Comparison of ENCODE assay signal across 7 mouse cellular contexts in the genomic region with DNA sequence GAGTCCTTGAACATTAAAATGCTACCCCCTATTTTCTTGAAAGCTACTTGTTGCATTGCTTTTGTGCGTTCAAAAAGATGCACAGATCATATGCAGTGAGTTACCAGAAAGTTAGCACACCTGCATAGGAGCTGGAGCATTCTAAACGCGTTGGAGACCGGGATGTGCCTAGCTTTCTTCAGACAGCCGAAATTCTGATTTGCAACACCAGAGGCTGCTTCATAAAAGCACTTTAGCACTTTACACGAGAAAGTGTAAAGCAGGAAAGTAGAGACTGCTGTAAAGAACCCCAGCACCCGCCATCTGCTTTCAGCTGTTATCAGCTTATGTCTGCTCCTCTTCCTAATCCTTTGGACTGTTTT. TPM values are rescaled to one million over a fixed set of nuclear protein-coding genes. Genes with fewer than 3 reads are reported as not detected.
DNase-seq lines count a peak whose midpoint lies in the region; ATAC-seq and TF ChIP-seq lines count a peak whose summit lies in the region.

No protein-coding gene starts in this region.

- no peak for DNase-seq in lung, postnatal 0 days (ENCODE audit: low spot score)
- DNase-seq in lung, postnatal 4 days, result no peak
- no peak for DNase-seq in forebrain, embryonic 10.5 days (ENCODE audit: extremely low spot score, low spot score)
- DNase-seq in right cerebral cortex, adult 2 months (ENCODE audit: low spot score in 2 of 2), result no peak
- DNase-seq in spleen, adult 12 weeks (ENCODE audit: low spot score), result no peak

- H3K27ac ChIP-seq in lung, postnatal 0 days (ENCODE audit: low read length), result peak overlapping the region; percentile 78
- peak overlapping the region; percentile 90 for H3K27ac ChIP-seq in forebrain, embryonic 10.5 days
- H3K27ac ChIP-seq in limb, embryonic 15.5 days, result peak overlapping the region; percentile 85
- H3K27ac ChIP-seq in stomach, embryonic 14.5 days (ENCODE audit: low read length), result peak overlapping the region; percentile 87

- ATAC-seq in lung, postnatal 0 days, result peak; percentile 34
- peak; percentile 3; the same call in 1 of the 2 replicates for ATAC-seq in limb, embryonic 15.5 days (ENCODE audit: insufficient number of reproducible peaks, low FRiP score, low TSS enrichment, low read depth)
- no peak for ATAC-seq in stomach, embryonic 14.5 days (ENCODE audit: insufficient number of reproducible peaks, insufficient read depth, low FRiP score, low read depth)

- TF ChIP-seq EP300 in lung, postnatal 0 days (IDR thresholded peaks at IDR 0.05), result peak; percentile 38; the same call in 1 of the 2 replicates

- H3K9ac ChIP-seq in lung, postnatal 0 days (replicated peaks; ENCODE audit: low read depth), result 0 out of 2 replicates have a peak overlapping the region, but pooled peaks have one; percentile 39
- 0 out of 2 replicates have a peak overlapping the region, but pooled peaks have one; percentile 18 for H3K9ac ChIP-seq in limb, embryonic 15.5 days
- H3K9ac ChIP-seq in stomach, embryonic 14.5 days (replicated peaks; ENCODE audit: low read depth, low read length), result no peak overlapping the region; the same call in 1 of the 2 replicates

- no peaks in the 10 kb centered on the region for H3K9me3 ChIP-seq in lung, postnatal 0 days (ENCODE audit: low read length)
- H3K9me3 ChIP-seq in forebrain, embryonic 10.5 days, result no peaks in the 10 kb centered on the region
- no peaks in the 10 kb centered on the region for H3K9me3 ChIP-seq in limb, embryonic 15.5 days
- H3K9me3 ChIP-seq in stomach, embryonic 14.5 days (ENCODE audit: control insufficient read depth, low read depth, low read length), result no peaks in the 10 kb centered on the region

- no peaks in the 10 kb centered on the region for H3K4me1 ChIP-seq in lung, postnatal 0 days (ENCODE audit: insufficient read depth, low read depth, low read length)
- H3K4me1 ChIP-seq in forebrain, embryonic 10.5 days, result peaks cover 11% of the 10 kb centered on the region
- H3K4me1 ChIP-seq in limb, embryonic 15.5 days, result peaks cover 5% of the 10 kb centered on the region; the same call in 1 of the 2 replicates
- H3K4me1 ChIP-seq in stomach, embryonic 14.5 days (ENCODE audit: control insufficient read depth, insufficient read depth, low read length), result peaks cover 9% of the 10 kb centered on the region; the same call in 1 of the 2 replicates

- no peaks in the 10 kb centered on the region for H3K36me3 ChIP-seq in lung, postnatal 0 days (ENCODE audit: insufficient read depth, low read length)
- peaks cover 64% of the 10 kb centered on the region for H3K36me3 ChIP-seq in forebrain, embryonic 10.5 days (replicated peaks)
- peaks cover 31% of the 10 kb centered on the region for H3K36me3 ChIP-seq in limb, embryonic 15.5 days
- peaks cover 12% of the 10 kb centered on the region for H3K36me3 ChIP-seq in stomach, embryonic 14.5 days (ENCODE audit: control insufficient read depth, insufficient read depth, low read length)

- H3K4me3 ChIP-seq in lung, postnatal 0 days (ENCODE audit: low read depth, low read length), result peak overlapping the region; percentile 45
- peak overlapping the region; percentile 55 for H3K4me3 ChIP-seq in forebrain, embryonic 10.5 days
- H3K4me3 ChIP-seq in limb, embryonic 15.5 days, result peak overlapping the region; percentile 46
- peak overlapping the region; percentile 38 for H3K4me3 ChIP-seq in stomach, embryonic 14.5 days (ENCODE audit: low read depth, low read length)

- H3K4me2 ChIP-seq in lung, postnatal 0 days (replicated peaks; ENCODE audit: low read depth, low read length), result peak overlapping the region; percentile 61
- H3K4me2 ChIP-seq in limb, embryonic 15.5 days, result peak overlapping the region; percentile 69
- H3K4me2 ChIP-seq in stomach, embryonic 14.5 days (replicated peaks; ENCODE audit: low read depth, low read length), result peak overlapping the region; percentile 61

- H3K27me3 ChIP-seq in lung, postnatal 0 days (replicated peaks; ENCODE audit: insufficient read depth, low read length), result no peaks in the 10 kb centered on the region
- no peaks in the 10 kb centered on the region for H3K27me3 ChIP-seq in forebrain, embryonic 10.5 days (ENCODE audit: poor library complexity, severe bottlenecking)
- H3K27me3 ChIP-seq in limb, embryonic 15.5 days, result no peaks in the 10 kb centered on the region
- no peaks in the 10 kb centered on the region for H3K27me3 ChIP-seq in stomach, embryonic 14.5 days (ENCODE audit: control insufficient read depth, insufficient read depth, low read length)

- no peak for TF ChIP-seq CTCF in lung, postnatal 0 days (IDR thresholded peaks at IDR 0.05)

- WGBS in lung, postnatal 0 days, result 6% methylated on average over 7 of the region's 7 CpGs
- 23% methylated on average over 7 of the region's 7 CpGs for WGBS in forebrain, embryonic 10.5 days
- WGBS in limb, embryonic 15.5 days, result 5% methylated on average over 7 of the region's 7 CpGs
- WGBS in stomach, embryonic 14.5 days, result 7% methylated on average over 7 of the region's 7 CpGs

RNA-seq across cellular contexts. Expression of a gene that starts 8.9 kb away (rescaled TPM):
- polyA plus RNA-seq in lung, postnatal 0 days (2015; fragmentation: Nextera tagmentation; extraction: Ambion mirVana), result 19.2 and 20.4 TPM in 2 replicates
- 84.1 and 85.3 TPM in 2 replicates for polyA plus RNA-seq in forebrain, embryonic 10.5 days (2016; fragmentation: Nextera tagmentation; extraction: Ambion mirVana)
- 50.2 and 52.0 TPM in 2 replicates for polyA plus RNA-seq in limb, embryonic 15.5 days (2015; fragmentation: Nextera tagmentation; extraction: Ambion mirVana)
- polyA plus RNA-seq in stomach, embryonic 14.5 days (2014; fragmentation: Nextera tagmentation; extraction: Ambion mirVana), result 56.1 and 56.2 TPM in 2 replicates

RNA-seq across cellular contexts. Expression of a gene that starts 9.0 kb away (rescaled TPM):
- polyA plus RNA-seq in lung, postnatal 0 days (2015; fragmentation: Nextera tagmentation; extraction: Ambion mirVana), result 22.9 and 25.3 TPM in 2 replicates
- 54.6 and 56.4 TPM in 2 replicates for polyA plus RNA-seq in forebrain, embryonic 10.5 days (2016; fragmentation: Nextera tagmentation; extraction: Ambion mirVana)
- 40.3 and 41.7 TPM in 2 replicates for polyA plus RNA-seq in limb, embryonic 15.5 days (2015; fragmentation: Nextera tagmentation; extraction: Ambion mirVana)
- 44.7 and 51.1 TPM in 2 replicates for polyA plus RNA-seq in stomach, embryonic 14.5 days (2014; fragmentation: Nextera tagmentation; extraction: Ambion mirVana)
